Mouse (Mus musculus) midbrain, embryonic 11.5 days (tissue): ENCODE data around the gene Gstm2. TPM values are rescaled to one million over a fixed set of nuclear protein-coding genes. Genes with fewer than 3 reads are reported as not detected.
"Not testable (repeated sequence)": the region's sequence is repeated elsewhere in the genome, so short reads cannot be mapped to it uniquely, and the experiment has no call there.

ENCODE experiments used
- ATAC-seq: fragments of 200-750 bp; cut with Nextera tagmentation; 2 replicates; pipeline ENCODE4 v1.8.0; 2017; ENCODE audit warnings: moderate TSS enrichment, moderate library complexity; ENCODE audit not compliant: low FRiP score
- DNase-seq: peaks from one replicate; pipeline ENCODE4 v3.0.0; 2015; ENCODE audit warnings: low spot score; ENCODE audit errors: missing footprints
- H3K27ac ChIP-seq: fragments of 300-500 bp; sonication (generic); 2 replicates; pipeline ENCODE4 v1.5.1; 2014; ENCODE audit warnings: low read depth, low read length
- H3K27me3 ChIP-seq: fragments of 300-500 bp; sonication (generic); 2 replicates; pipeline ENCODE4 v1.6.1; 2014; ENCODE audit warnings: mild to moderate bottlenecking, low read length, moderate library complexity, mixed read lengths; ENCODE audit not compliant: control insufficient read depth, insufficient read depth
- H3K36me3 ChIP-seq: fragments of 300-500 bp; sonication (generic); 2 replicates; pipeline ENCODE4 v1.6.1; 2014; ENCODE audit warnings: mild to moderate bottlenecking, low read length, moderate library complexity, mixed read lengths; ENCODE audit not compliant: control insufficient read depth, insufficient read depth
- H3K4me1 ChIP-seq: fragments of 300-500 bp; sonication (generic); 2 replicates; pipeline ENCODE4 v1.6.1; 2014; ENCODE audit warnings: low read length; ENCODE audit not compliant: control insufficient read depth, insufficient read depth
- H3K4me2 ChIP-seq: fragments of 300-500 bp; sonication (generic); 2 replicates; pipeline ENCODE4 v1.6.1; 2014; ENCODE audit warnings: mild to moderate bottlenecking, moderate library complexity
- H3K4me3 ChIP-seq: fragments of 300-500 bp; sonication (generic); 2 replicates; pipeline ENCODE4 v1.5.1; 2014; ENCODE audit warnings: low read depth, low read length
- H3K9ac ChIP-seq: fragments of 300-500 bp; sonication (generic); 2 replicates; pipeline ENCODE4 v1.6.1; 2014; ENCODE audit warnings: low read length
- H3K9me3 ChIP-seq: fragments of 300-500 bp; sonication (generic); 2 replicates; pipeline ENCODE4 v1.6.1; 2016; ENCODE audit warnings: low read length; ENCODE audit not compliant: control insufficient read depth
- WGBS: fragments of 180-500 bp; shearing (Covaris S2); extraction: QIAGEN DNeasy Blood & Tissue Kit; methylation state at CpG from one replicate; pipeline ENCODE4 v1.1.7; 2014; 5-methylcytosine and 5-hydroxymethylcytosine counted together
- polyA plus RNA-seq: library from polyadenylated mRNA; unstranded; fragments of >200 nt; fragmentation: Nextera tagmentation; extraction: Ambion mirVana; gene quantifications from 2 replicates; pipeline ENCODE4 v1.2.1, GENCODE M21; 2014

Gene Gstm2
- polyA plus RNA-seq, 1 experiment from 2014 or later: 15.7 TPM

- no peak overlapping the region for H3K4me2 ChIP-seq
- 80% methylated on average over 4 of the region's 4 CpGs for WGBS
- H3K9me3 ChIP-seq: no peaks in the 10 kb centered on the region
- no peak overlapping the region for H3K9ac ChIP-seq
- DNase-seq: peak; percentile 73
- H3K27ac ChIP-seq: no peak overlapping the region
- no peak overlapping the region for H3K4me3 ChIP-seq
- no peaks in the 10 kb centered on the region; the same call in 1 of the 2 replicates for H3K4me1 ChIP-seq
- no peaks in the 10 kb centered on the region for H3K27me3 ChIP-seq
- no peak for ATAC-seq
- H3K36me3 ChIP-seq: no peaks in the 10 kb centered on the region
These were observed 22.2 kb downstream of the Gstm2 start for GRCm38 (mm10) chr3:107964026-107964425.

- not testable (repeated sequence) for H3K4me2 ChIP-seq, DNase-seq, H3K4me3 ChIP-seq, H3K27ac ChIP-seq, H3K9ac ChIP-seq, H3K4me1 ChIP-seq, H3K27me3 ChIP-seq, H3K9me3 ChIP-seq, H3K36me3 ChIP-seq, ATAC-seq
- 90% methylated on average over 9 of the region's 9 CpGs for WGBS
These were observed 31.0 kb downstream of the Gstm2 start for GRCm38 (mm10) chr3:107955260-107955659.

GRCm38 (mm10) chr3:107953906-107954305 lies 32.3 kb downstream of the Gstm2 start:
- ATAC-seq (no peak), DNase-seq (no peak)
- no peak overlapping the region for H3K4me2 ChIP-seq
- no peaks in the 10 kb centered on the region for H3K36me3 ChIP-seq
- H3K27ac ChIP-seq: no peak overlapping the region
- H3K4me1 ChIP-seq: no peaks in the 10 kb centered on the region
- no peaks in the 10 kb centered on the region for H3K27me3 ChIP-seq
- no peaks in the 10 kb centered on the region for H3K9me3 ChIP-seq
- no peak overlapping the region for H3K9ac ChIP-seq
- 85% methylated on average over 5 of the region's 5 CpGs for WGBS
- no peak overlapping the region for H3K4me3 ChIP-seq

GRCm38 (mm10) chr3:107953328-107953755 lies 32.9 kb downstream of the Gstm2 start:
- H3K9ac ChIP-seq: no peak overlapping the region
- no peak for ATAC-seq
- H3K4me2 ChIP-seq: no peak overlapping the region
- peak; percentile 88 for DNase-seq
- no peak overlapping the region for H3K27ac ChIP-seq
- H3K36me3 ChIP-seq: no peaks in the 10 kb centered on the region
- no peaks in the 10 kb centered on the region for H3K4me1 ChIP-seq
- H3K27me3 ChIP-seq: no peaks in the 10 kb centered on the region
- no peak overlapping the region for H3K4me3 ChIP-seq
- 18% methylated on average over 6 of the region's 6 CpGs for WGBS
- H3K9me3 ChIP-seq: no peaks in the 10 kb centered on the region

GRCm38 (mm10) chr3:107950531-107950930 lies 35.7 kb downstream of the Gstm2 start:
- H3K4me2 ChIP-seq: no peak overlapping the region
- H3K27me3 ChIP-seq: no peaks in the 10 kb centered on the region
- H3K4me1 ChIP-seq: no peaks in the 10 kb centered on the region
- no peak overlapping the region for H3K9ac ChIP-seq
- no peaks in the 10 kb centered on the region for H3K9me3 ChIP-seq
- no peak overlapping the region for H3K27ac ChIP-seq
- 85% methylated on average over 11 of the region's 11 CpGs for WGBS
- DNase-seq (no peak), ATAC-seq (no peak)
- no peaks in the 10 kb centered on the region for H3K36me3 ChIP-seq
- no peak overlapping the region for H3K4me3 ChIP-seq

GRCm38 (mm10) chr3:107949461-107949860 lies 36.8 kb downstream of the Gstm2 start:
- not testable (repeated sequence) for H3K9me3 ChIP-seq, ATAC-seq, H3K27me3 ChIP-seq, H3K4me1 ChIP-seq, H3K9ac ChIP-seq, H3K4me2 ChIP-seq, H3K36me3 ChIP-seq, H3K27ac ChIP-seq, H3K4me3 ChIP-seq, DNase-seq
- WGBS: 95% methylated on average over 1 of the region's 1 CpGs

- H3K4me2 ChIP-seq: no peak overlapping the region
- no peaks in the 10 kb centered on the region for H3K27me3 ChIP-seq
- ATAC-seq (no peak), DNase-seq (peak; percentile 44)
- no peaks in the 10 kb centered on the region; the same call in 1 of the 2 replicates for H3K4me1 ChIP-seq
- no peaks in the 10 kb centered on the region for H3K36me3 ChIP-seq
- no peak overlapping the region for H3K4me3 ChIP-seq
- H3K9me3 ChIP-seq: no peaks in the 10 kb centered on the region
- H3K9ac ChIP-seq: no peak overlapping the region
- WGBS: 52% methylated on average over 4 of the region's 4 CpGs
- no peak overlapping the region for H3K27ac ChIP-seq
These were observed 40.5 kb downstream of the Gstm2 start for GRCm38 (mm10) chr3:107945729-107946128.

GRCm38 (mm10) chr3:107943239-107943990 lies 42.8 kb downstream of the Gstm2 start, which contains the start of gene Gstm6:
TSS of gene Gstm6 (minus strand) at chr3:107943749.
- peak; percentile 86 for ATAC-seq
- Histone ChIP-seq H3K4me1 (no peaks in the 10 kb centered on the region; the same call in 1 of the 2 replicates), H3K9me3 (no peaks in the 10 kb centered on the region), H3K27me3 (no peaks in the 10 kb centered on the region), H3K4me2 (peak within 1 kb of the TSS; percentile 49), H3K9ac (peak within 1 kb of the TSS; percentile 54), H3K27ac (no peak within 1 kb of the TSS), H3K4me3 (peak within 1 kb of the TSS; percentile 25), H3K36me3 (no peaks in the 10 kb centered on the region)
- WGBS: 17% methylated on average over 19 of the region's 20 CpGs
- DNase-seq: no peak

GRCm38 (mm10) chr3:107941261-107941660 lies 45.0 kb downstream of the Gstm2 start:
- Histone ChIP-seq H3K4me3 (no peak overlapping the region), H3K9ac (no peak overlapping the region), H3K36me3 (no peaks in the 10 kb centered on the region), H3K9me3 (no peaks in the 10 kb centered on the region), H3K27me3 (no peaks in the 10 kb centered on the region), H3K4me2 (no peak overlapping the region), H3K27ac (no peak overlapping the region), H3K4me1 (no peaks in the 10 kb centered on the region; the same call in 1 of the 2 replicates)
- WGBS: 83% methylated on average over 4 of the region's 4 CpGs
- ATAC-seq (no peak), DNase-seq (no peak)
